In the genomic region with DNA sequence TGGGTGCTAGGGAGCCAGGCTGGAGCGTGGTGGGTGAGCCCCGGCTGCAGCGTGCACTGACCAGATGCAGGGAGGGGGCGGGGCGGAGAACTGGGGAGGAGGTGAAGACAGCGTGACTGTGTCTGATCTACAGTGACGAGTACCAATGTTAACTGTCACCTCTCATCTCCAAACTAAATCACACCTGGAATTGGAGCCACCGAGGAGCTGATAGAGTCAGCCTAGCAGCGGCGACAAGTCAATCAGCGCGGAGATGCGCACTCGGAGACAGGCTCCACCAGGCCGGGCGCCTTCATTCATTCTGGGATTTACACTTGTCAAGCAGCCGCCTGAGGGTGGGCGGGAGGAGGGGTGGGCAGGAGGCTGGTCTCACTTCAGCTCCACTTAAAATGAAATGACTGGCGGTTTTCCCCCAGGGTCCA, we compare ENCODE assay signal across 15 mouse cellular contexts. TPM values are rescaled to one million over a fixed set of nuclear protein-coding genes. Genes with fewer than 3 reads are reported as not detected.
DNase-seq lines count a peak whose midpoint lies in the region; ATAC-seq and TF ChIP-seq lines count a peak whose summit lies in the region.
"Had no signal": no experiment of that assay in that cellular context is flagged by ENCODE, and none has a peak within 500 bp of the region (broad histone marks: within the 10 kb centered on the region; RNA-seq: fewer than 3 reads in every experiment).

No protein-coding gene starts in this region.

- DNase-seq in liver, embryonic 11.5 days (ENCODE audit: low spot score): no peak
- peak; percentile 51 for DNase-seq in forebrain, embryonic 11.5 days (ENCODE audit: low spot score)
- DNase-seq in hindbrain, embryonic 14.5 days (ENCODE audit: low spot score): no peak
- no peak for DNase-seq in midbrain, postnatal 0 days (ENCODE audit: low spot score)
- no peak for DNase-seq in lung, postnatal 14 days
- no peak for DNase-seq in c-Kit-positive CD71-positive TER-119-positive erythroid progenitor cells, embryonic 14.5 days (ENCODE audit: low spot score)
- DNase-seq in kidney, postnatal 36 days: no peak
- DNase-seq: adrenal gland, adult 2 months; gastrocnemius, postnatal 25 days had no signal

- peaks cover 63% of the 10 kb centered on the region for H3K27me3 ChIP-seq in liver, embryonic 11.5 days (replicated peaks; ENCODE audit: control insufficient read depth, insufficient read depth, low read length)
- H3K27me3 ChIP-seq in liver, embryonic 12.5 days (replicated peaks): peaks cover 73% of the 10 kb centered on the region
- peaks cover 33% of the 10 kb centered on the region for H3K27me3 ChIP-seq in forebrain, embryonic 11.5 days (ENCODE audit: control insufficient read depth, insufficient read depth, low read length)
- peaks cover 57% of the 10 kb centered on the region for H3K27me3 ChIP-seq in hindbrain, embryonic 14.5 days (ENCODE audit: control insufficient read depth, insufficient read depth, low read length)
- H3K27me3 ChIP-seq in midbrain, postnatal 0 days (ENCODE audit: insufficient read depth, low read length): peaks cover 12% of the 10 kb centered on the region

- H3K36me3 ChIP-seq in liver, embryonic 11.5 days (ENCODE audit: control insufficient read depth, insufficient read depth, low read length): no peaks in the 10 kb centered on the region
- H3K36me3 ChIP-seq in liver, embryonic 12.5 days: no peaks in the 10 kb centered on the region
- H3K36me3 ChIP-seq in forebrain, embryonic 11.5 days (ENCODE audit: control insufficient read depth, insufficient read depth, low read length): no peaks in the 10 kb centered on the region
- H3K36me3 ChIP-seq in hindbrain, embryonic 14.5 days (replicated peaks; ENCODE audit: control insufficient read depth, insufficient read depth): no peaks in the 10 kb centered on the region
- H3K36me3 ChIP-seq in midbrain, postnatal 0 days (ENCODE audit: insufficient read depth, low read length): no peaks in the 10 kb centered on the region
- H3K36me3 ChIP-seq: limb, embryonic 15.5 days; lung, embryonic 15.5 days had no signal

- peak overlapping the region; percentile 29; the same call in 1 of the 2 replicates for H3K4me2 ChIP-seq in liver, embryonic 11.5 days
- H3K4me2 ChIP-seq in liver, embryonic 12.5 days: no peak overlapping the region
- H3K4me2 ChIP-seq in forebrain, embryonic 11.5 days (ENCODE audit: low read depth, low read length, severe bottlenecking): peak overlapping the region; percentile 44
- peak overlapping the region; percentile 44 for H3K4me2 ChIP-seq in hindbrain, embryonic 14.5 days (replicated peaks)
- H3K4me2 ChIP-seq in midbrain, postnatal 0 days (ENCODE audit: low read depth, low read length, poor library complexity, severe bottlenecking): peak overlapping the region; percentile 43
- H3K4me2 ChIP-seq: limb, embryonic 15.5 days; lung, embryonic 15.5 days had no signal

- no peak overlapping the region for H3K27ac ChIP-seq in liver, embryonic 11.5 days (ENCODE audit: low read depth, low read length)
- no peak overlapping the region for H3K27ac ChIP-seq in liver, embryonic 12.5 days
- H3K27ac ChIP-seq in forebrain, embryonic 11.5 days (ENCODE audit: low read depth, low read length): no peak overlapping the region
- no peak overlapping the region for H3K27ac ChIP-seq in hindbrain, embryonic 14.5 days
- no peak overlapping the region for H3K27ac ChIP-seq in midbrain, postnatal 0 days (ENCODE audit: low read depth, low read length)
- H3K27ac ChIP-seq: left cerebral cortex, adult 2 months; limb, embryonic 15.5 days; lung, embryonic 15.5 days had no signal

- H3K9ac ChIP-seq in liver, embryonic 11.5 days (ENCODE audit: low read depth, low read length): no peak overlapping the region
- no peak overlapping the region for H3K9ac ChIP-seq in liver, embryonic 12.5 days
- H3K9ac ChIP-seq in forebrain, embryonic 11.5 days (ENCODE audit: low read length): no peak overlapping the region
- peak overlapping the region; percentile 31; the same call in 1 of the 2 replicates for H3K9ac ChIP-seq in hindbrain, embryonic 14.5 days
- H3K9ac ChIP-seq in midbrain, postnatal 0 days (replicated peaks; ENCODE audit: low read length, poor library complexity, severe bottlenecking): no peak overlapping the region
- H3K9ac ChIP-seq: limb, embryonic 15.5 days; lung, embryonic 15.5 days had no signal

- no peaks in the 10 kb centered on the region for H3K4me1 ChIP-seq in liver, embryonic 11.5 days (replicated peaks; ENCODE audit: control insufficient read depth, insufficient read depth, low read length)
- H3K4me1 ChIP-seq in liver, embryonic 12.5 days: no peaks in the 10 kb centered on the region
- H3K4me1 ChIP-seq in forebrain, embryonic 11.5 days (replicated peaks; ENCODE audit: control insufficient read depth, insufficient read depth, low read length): peaks cover 6% of the 10 kb centered on the region
- peaks cover 24% of the 10 kb centered on the region for H3K4me1 ChIP-seq in hindbrain, embryonic 14.5 days (replicated peaks; ENCODE audit: control insufficient read depth, insufficient read depth, low read length)
- H3K4me1 ChIP-seq in midbrain, postnatal 0 days (ENCODE audit: insufficient read depth, low read length): peaks cover 7% of the 10 kb centered on the region; the same call in 1 of the 2 replicates
- H3K4me1 ChIP-seq: limb, embryonic 15.5 days; lung, embryonic 15.5 days had no signal

- no peak for TF ChIP-seq CTCF in midbrain, postnatal 0 days (IDR thresholded peaks at IDR 0.05)

- WGBS in liver, embryonic 11.5 days: 3% methylated on average over 19 of the region's 19 CpGs
- 7% methylated on average over 19 of the region's 19 CpGs for WGBS in liver, embryonic 12.5 days (ENCODE audit: insufficient replicate concordance)
- 1% methylated on average over 19 of the region's 19 CpGs for WGBS in forebrain, embryonic 11.5 days
- WGBS in hindbrain, embryonic 14.5 days: 1% methylated on average over 19 of the region's 19 CpGs
- 3% methylated on average over 17 of the region's 19 CpGs for WGBS in midbrain, postnatal 0 days

- no peak for ATAC-seq in liver, embryonic 11.5 days (replicated peaks; ENCODE audit: low FRiP score)
- ATAC-seq in liver, embryonic 12.5 days: no peak
- ATAC-seq in forebrain, embryonic 11.5 days (replicated peaks; ENCODE audit: low FRiP score): peak; percentile 49; the same call in 1 of the 2 replicates
- ATAC-seq in hindbrain, embryonic 14.5 days (ENCODE audit: low FRiP score): no peak
- no peak for ATAC-seq in midbrain, postnatal 0 days (ENCODE audit: low FRiP score)
- ATAC-seq: intestine, postnatal 0 days had no signal

- no peak overlapping the region for H3K4me3 ChIP-seq in liver, embryonic 11.5 days (ENCODE audit: low read depth, low read length)
- no peak overlapping the region for H3K4me3 ChIP-seq in liver, embryonic 12.5 days
- peak overlapping the region; percentile 8; the same call in 1 of the 2 replicates for H3K4me3 ChIP-seq in forebrain, embryonic 11.5 days (ENCODE audit: low read depth, low read length)
- peak overlapping the region; percentile 20 for H3K4me3 ChIP-seq in hindbrain, embryonic 14.5 days (replicated peaks; ENCODE audit: low read length)
- H3K4me3 ChIP-seq in midbrain, postnatal 0 days (ENCODE audit: low read depth, low read length): peak overlapping the region; percentile 8; the same call in 1 of the 2 replicates
- H3K4me3 ChIP-seq: erythroblast, embryonic 14.5 days; left cerebral cortex, adult 2 months; limb, embryonic 15.5 days; lung, embryonic 15.5 days had no signal

- no peaks in the 10 kb centered on the region for H3K9me3 ChIP-seq in liver, embryonic 11.5 days (ENCODE audit: control insufficient read depth, low read length)
- no peaks in the 10 kb centered on the region for H3K9me3 ChIP-seq in liver, embryonic 12.5 days (replicated peaks)
- H3K9me3 ChIP-seq in forebrain, embryonic 11.5 days (ENCODE audit: control insufficient read depth, low read length): no peaks in the 10 kb centered on the region
- no peaks in the 10 kb centered on the region for H3K9me3 ChIP-seq in hindbrain, embryonic 14.5 days (ENCODE audit: control insufficient read depth, low read length)
- H3K9me3 ChIP-seq in midbrain, postnatal 0 days (ENCODE audit: low read length): no peaks in the 10 kb centered on the region
- H3K9me3 ChIP-seq: limb, embryonic 15.5 days; lung, embryonic 15.5 days had no signal

RNA-seq across cellular contexts. Expression of a gene that starts 30.5 kb away (rescaled TPM):
- 12.7 and 14.5 TPM in 2 replicates for polyA plus RNA-seq in liver, embryonic 11.5 days (2014; fragmentation: Nextera tagmentation; extraction: Ambion mirVana)
- polyA plus RNA-seq in liver, embryonic 12.5 days (2016; fragmentation: Nextera tagmentation; extraction: Ambion mirVana): 7.6 and 8.9 TPM in 2 replicates
- 20.5 and 21.4 TPM in 2 replicates for polyA plus RNA-seq in forebrain, embryonic 11.5 days (2014; fragmentation: Nextera tagmentation; extraction: Ambion mirVana)
- polyA plus RNA-seq in hindbrain, embryonic 14.5 days (2014; fragmentation: Nextera tagmentation; extraction: Ambion mirVana): 26.7 and 29.6 TPM in 2 replicates
- 29.3 and 36.1 TPM in 2 replicates for total RNA-seq in midbrain, postnatal 0 days (2014; rRNA removed)
- 21.0 and 23.7 TPM in 2 replicates for polyA plus RNA-seq in midbrain, postnatal 0 days (2015; fragmentation: Nextera tagmentation; extraction: Ambion mirVana)

Comparison
In these comparisons a context has a peak if more than half of its experiments do, and no peak if none do; other contexts are left out.
1. H3K4me3 ChIP-seq: peak in forebrain, embryonic 11.5 days (single experiment), hindbrain, embryonic 14.5 days (single experiment) and midbrain, postnatal 0 days (single experiment); none in liver, embryonic 11.5 days (single experiment) and liver, embryonic 12.5 days (single experiment).